Mouse (Mus musculus) liver, adult 2 months (tissue): Measurements from ENCODE around the gene Fbxl12.

Experiments
- CTCF ChIP-seq: fragments of 200-500 bp; IDR thresholded peaks from 2 replicates; pipeline ENCODE4 v1.5.1; 2011; ENCODE audit warnings: low read depth, low read length, control low read depth
- POLR2A ChIP-seq: fragments of 200-500 bp; IDR thresholded peaks from 2 replicates; pipeline ENCODE4 v1.6.1; 2011; ENCODE audit warnings: low read length, control low read depth; ENCODE audit not compliant: insufficient read depth; ENCODE audit errors: extremely low read depth

DNA sequence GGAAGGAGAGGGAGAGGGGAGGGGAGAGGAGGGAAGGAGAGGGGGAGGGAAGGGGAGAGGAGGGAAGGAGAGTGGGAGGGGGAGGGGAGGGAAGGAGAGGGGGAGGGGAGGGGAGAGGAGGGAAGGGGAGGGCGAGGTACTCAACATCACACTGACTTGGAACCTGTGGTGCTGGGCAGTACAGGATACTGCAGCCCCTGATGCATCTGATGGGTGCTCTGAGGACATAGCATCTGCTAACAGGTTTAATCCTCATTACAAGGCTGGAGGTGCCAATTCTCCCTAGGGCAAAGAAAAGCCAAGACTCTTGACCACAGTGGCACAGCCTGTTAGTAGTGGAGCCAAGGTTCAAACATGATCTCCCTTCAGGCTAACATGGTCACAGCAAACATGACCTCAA is 44.8 kb upstream of the Fbxl12 start:
- TF ChIP-seq CTCF, result no peak
- TF ChIP-seq POLR2A, result no peak
